Mouse (Mus musculus) midbrain, embryonic 11.5 days (tissue): ENCODE data around the gene Il1a. TPM values are rescaled to one million over a fixed set of nuclear protein-coding genes. Genes with fewer than 3 reads are reported as not detected.
A peak's percentile ranks its signal among the peaks of the same experiment; 100 is the strongest.

Source experiments
- ATAC-seq: fragments of 200-750 bp; cut with Nextera tagmentation; 2 replicates; pipeline ENCODE4 v1.8.0; 2017; ENCODE audit warnings: moderate TSS enrichment, moderate library complexity; ENCODE audit not compliant: low FRiP score
- DNase-seq: peaks from one replicate; pipeline ENCODE4 v3.0.0; 2015; ENCODE audit warnings: low spot score; ENCODE audit errors: missing footprints
- H3K27ac ChIP-seq: fragments of 300-500 bp; sonication (generic); 2 replicates; pipeline ENCODE4 v1.5.1; 2014; ENCODE audit warnings: low read depth, low read length
- H3K27me3 ChIP-seq: fragments of 300-500 bp; sonication (generic); 2 replicates; pipeline ENCODE4 v1.6.1; 2014; ENCODE audit warnings: mild to moderate bottlenecking, low read length, moderate library complexity, mixed read lengths; ENCODE audit not compliant: control insufficient read depth, insufficient read depth
- H3K36me3 ChIP-seq: fragments of 300-500 bp; sonication (generic); 2 replicates; pipeline ENCODE4 v1.6.1; 2014; ENCODE audit warnings: mild to moderate bottlenecking, low read length, moderate library complexity, mixed read lengths; ENCODE audit not compliant: control insufficient read depth, insufficient read depth
- H3K4me1 ChIP-seq: fragments of 300-500 bp; sonication (generic); 2 replicates; pipeline ENCODE4 v1.6.1; 2014; ENCODE audit warnings: low read length; ENCODE audit not compliant: control insufficient read depth, insufficient read depth
- H3K4me2 ChIP-seq: fragments of 300-500 bp; sonication (generic); 2 replicates; pipeline ENCODE4 v1.6.1; 2014; ENCODE audit warnings: mild to moderate bottlenecking, moderate library complexity
- H3K4me3 ChIP-seq: fragments of 300-500 bp; sonication (generic); 2 replicates; pipeline ENCODE4 v1.5.1; 2014; ENCODE audit warnings: low read depth, low read length
- H3K9ac ChIP-seq: fragments of 300-500 bp; sonication (generic); 2 replicates; pipeline ENCODE4 v1.6.1; 2014; ENCODE audit warnings: low read length
- H3K9me3 ChIP-seq: fragments of 300-500 bp; sonication (generic); 2 replicates; pipeline ENCODE4 v1.6.1; 2016; ENCODE audit warnings: low read length; ENCODE audit not compliant: control insufficient read depth
- WGBS: fragments of 180-500 bp; shearing (Covaris S2); extraction: QIAGEN DNeasy Blood & Tissue Kit; methylation state at CpG from one replicate; pipeline ENCODE4 v1.1.7; 2014; 5-methylcytosine and 5-hydroxymethylcytosine counted together
- polyA plus RNA-seq: library from polyadenylated mRNA; unstranded; fragments of >200 nt; fragmentation: Nextera tagmentation; extraction: Ambion mirVana; gene quantifications from 2 replicates; pipeline ENCODE4 v1.2.1, GENCODE M21; 2014

The Il1a gene
- polyA plus RNA-seq, 1 experiment from 2014 or later = not detected

GRCm38 (mm10) chr2:129315831-129316230, 6.1 kb upstream of the Il1a start:
- no peak overlapping the region for H3K4me3 ChIP-seq
- ATAC-seq (no peak), DNase-seq (no peak)
- H3K27ac ChIP-seq = no peak overlapping the region
- H3K9ac ChIP-seq = no peak overlapping the region
- H3K9me3 ChIP-seq = no peaks in the 10 kb centered on the region
- 83% methylated on average over 4 of the region's 4 CpGs for WGBS
- H3K4me2 ChIP-seq = no peak overlapping the region
- H3K27me3 ChIP-seq = no peaks in the 10 kb centered on the region
- no peaks in the 10 kb centered on the region for H3K36me3 ChIP-seq
- no peaks in the 10 kb centered on the region for H3K4me1 ChIP-seq

GRCm38 (mm10) chr2:129314880-129315279, 5.1 kb upstream of the Il1a start:
- Histone ChIP-seq H3K4me2 (no peak overlapping the region), H3K27me3 (no peaks in the 10 kb centered on the region)
- 82% methylated on average over 6 of the region's 6 CpGs for WGBS

DNA sequence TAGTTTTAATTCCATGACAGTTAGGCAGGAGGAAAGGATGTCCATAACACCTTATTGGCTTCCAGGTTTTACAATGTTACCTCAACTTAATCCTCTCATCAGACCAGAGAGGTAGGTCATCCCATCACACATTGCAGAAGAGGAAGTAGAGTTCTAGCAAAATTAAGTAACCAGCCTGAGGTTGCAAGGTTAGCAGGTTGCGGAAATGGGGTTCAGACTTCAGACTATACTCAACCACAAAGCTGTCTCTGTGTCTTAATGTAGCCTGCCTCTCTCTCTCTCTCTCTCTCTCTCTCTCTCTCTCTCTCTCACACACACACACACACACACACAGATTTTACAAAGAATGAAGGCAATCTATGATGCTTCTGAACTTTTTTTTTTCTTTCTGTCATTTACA, 4.2 kb upstream of the Il1a start:
- Histone ChIP-seq H3K36me3 (no peaks in the 10 kb centered on the region), H3K9ac (no peak overlapping the region), H3K27ac (no peak overlapping the region), H3K9me3 (no peaks in the 10 kb centered on the region), H3K4me3 (no peak overlapping the region), H3K27me3 (no peaks in the 10 kb centered on the region), H3K4me2 (no peak overlapping the region), H3K4me1 (no peaks in the 10 kb centered on the region)
- 85% methylated on average over 1 of the region's 1 CpGs for WGBS
- ATAC-seq (no peak), DNase-seq (no peak)

More at GRCm38 (mm10) chr2:129314880-129315279, 5.1 kb upstream of the Il1a start:
- DNase-seq = no peak
- Histone ChIP-seq H3K9ac (no peak overlapping the region), H3K4me1 (no peaks in the 10 kb centered on the region), H3K9me3 (no peaks in the 10 kb centered on the region), H3K27ac (no peak overlapping the region), H3K36me3 (no peaks in the 10 kb centered on the region), H3K4me3 (no peak overlapping the region)
- no peak for ATAC-seq

- DNase-seq (no peak), ATAC-seq (no peak)
- Histone ChIP-seq H3K9me3 (no peaks in the 10 kb centered on the region), H3K4me2 (no peak overlapping the region), H3K4me3 (no peak overlapping the region), H3K36me3 (no peaks in the 10 kb centered on the region), H3K9ac (no peak overlapping the region), H3K27me3 (no peaks in the 10 kb centered on the region), H3K4me1 (no peaks in the 10 kb centered on the region), H3K27ac (no peak overlapping the region)
- 77% methylated on average over 4 of the region's 4 CpGs for WGBS
Measured at GRCm38 (mm10) chr2:129306020-129306419, 3.8 kb downstream of the Il1a start.

GRCm38 (mm10) chr2:129297589-129297982, 12.2 kb downstream of the Il1a start:
- peak overlapping the region; percentile 68 for H3K4me2 ChIP-seq
- peak overlapping the region; percentile 65 for H3K9ac ChIP-seq
- ATAC-seq (peak; percentile 71), DNase-seq (peak; percentile 97)
- no peaks in the 10 kb centered on the region for H3K27me3 ChIP-seq
- H3K4me1 ChIP-seq = peaks cover 13% of the 10 kb centered on the region
- H3K27ac ChIP-seq = peak overlapping the region; percentile 84
- H3K36me3 ChIP-seq = peaks cover 2% of the 10 kb centered on the region; the same call in 1 of the 2 replicates
- H3K9me3 ChIP-seq = no peaks in the 10 kb centered on the region
- WGBS = 3% methylated on average over 10 of the region's 10 CpGs
- peak overlapping the region; percentile 61 for H3K4me3 ChIP-seq

DNA sequence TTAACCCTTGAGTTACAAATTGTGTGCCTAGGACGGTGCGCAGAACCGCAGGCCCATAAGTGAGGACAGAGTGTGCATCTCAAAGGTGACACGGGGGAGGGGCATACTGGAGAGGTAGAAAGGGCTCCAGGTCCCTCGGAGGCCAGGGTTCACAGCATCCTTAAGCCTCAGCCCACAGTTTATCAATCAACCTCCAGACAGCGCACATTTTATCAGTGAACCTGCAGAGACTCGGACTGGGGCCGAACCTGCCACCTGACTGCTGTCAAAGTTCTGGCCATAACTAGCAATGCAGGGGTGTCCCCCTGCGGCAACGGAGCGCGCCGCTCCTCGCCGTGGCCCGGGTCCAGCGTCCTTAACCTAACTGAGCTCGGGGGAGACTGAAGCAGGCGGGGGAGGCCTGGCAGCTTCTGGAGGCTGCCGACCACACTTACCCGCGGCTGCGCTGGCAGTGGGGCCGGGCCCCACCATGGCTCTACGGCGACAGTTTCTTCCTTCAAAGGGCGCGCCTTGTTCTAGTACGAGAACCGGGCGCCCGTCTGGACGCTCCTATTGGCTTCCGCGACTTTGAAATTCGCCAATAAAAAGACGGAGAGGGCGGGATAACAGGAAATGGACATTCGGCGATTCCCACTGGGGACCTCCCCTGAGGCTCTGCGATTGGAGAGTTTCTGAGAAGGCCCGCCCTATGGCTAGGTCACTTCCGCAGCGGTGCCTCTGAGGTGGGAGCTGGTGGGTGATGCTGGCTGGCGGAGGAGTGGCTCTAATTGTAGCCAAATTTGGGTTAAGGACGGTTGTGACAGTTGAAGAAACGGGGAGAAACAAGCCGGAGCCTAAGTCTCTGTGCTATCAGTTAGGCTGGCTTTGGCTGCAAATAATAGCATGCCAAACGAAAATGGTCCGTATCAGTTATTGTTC, 12.8 kb downstream of the Il1a start, which contains the start of gene Ckap2l:
Gene Ckap2l (minus strand): TSS at position 542 of the 918 bp plus-strand sequence.
- peak; percentile 100 for ATAC-seq
- Histone ChIP-seq H3K9ac (peak within 1 kb of the TSS; percentile 80), H3K36me3 (peaks cover 2% of the 10 kb centered on the region; the same call in 1 of the 2 replicates), H3K4me2 (peak within 1 kb of the TSS; percentile 68), H3K4me1 (peaks cover 13% of the 10 kb centered on the region), H3K27ac (peak within 1 kb of the TSS; percentile 84), H3K9me3 (no peaks in the 10 kb centered on the region), H3K27me3 (no peaks in the 10 kb centered on the region), H3K4me3 (peak within 1 kb of the TSS; percentile 61)
- WGBS = under 1% methylated on average over 50 of the region's 50 CpGs
- DNase-seq = peak; percentile 99

- WGBS = 67% methylated on average over 5 of the region's 5 CpGs
- no peak for DNase-seq
- H3K27ac ChIP-seq = no peak overlapping the region
Measured at GRCm38 (mm10) chr2:129296086-129296485, 13.7 kb downstream of the Il1a start.

DNA sequence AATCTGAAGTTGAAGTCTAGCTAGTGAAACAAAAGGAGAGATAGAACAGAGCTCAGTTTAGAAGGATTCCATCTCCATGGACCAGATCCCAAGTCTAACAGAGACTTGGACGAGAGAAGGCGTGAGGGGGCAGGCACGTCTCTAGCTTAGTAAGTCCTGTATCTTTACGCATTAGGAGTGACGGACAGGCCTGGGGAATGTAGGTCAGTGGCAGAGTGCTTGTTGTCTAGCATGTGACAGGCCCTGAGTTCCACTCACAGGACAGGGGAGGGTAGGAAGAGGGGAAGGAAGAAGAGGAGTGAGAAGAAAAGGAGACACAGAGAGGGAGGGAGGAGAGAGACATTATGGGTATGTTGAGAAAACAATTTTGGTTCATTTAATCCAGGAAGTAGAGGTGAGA, 14.7 kb downstream of the Il1a start:
- DNase-seq = no peak
- no peak for ATAC-seq
- WGBS = 90% methylated on average over 5 of the region's 5 CpGs
- Histone ChIP-seq H3K9ac (no peak overlapping the region), H3K9me3 (no peaks in the 10 kb centered on the region), H3K4me2 (no peak overlapping the region), H3K4me1 (peaks cover 13% of the 10 kb centered on the region), H3K27me3 (no peaks in the 10 kb centered on the region), H3K4me3 (no peak overlapping the region), H3K36me3 (peaks cover 2% of the 10 kb centered on the region), H3K27ac (no peak overlapping the region)

More at GRCm38 (mm10) chr2:129296086-129296485, 13.7 kb downstream of the Il1a start:
- H3K4me3 ChIP-seq = peak overlapping the region; percentile 61
- H3K9me3 ChIP-seq = no peaks in the 10 kb centered on the region
- H3K4me1 ChIP-seq = peaks cover 13% of the 10 kb centered on the region
- H3K36me3 ChIP-seq = peaks cover 2% of the 10 kb centered on the region; the same call in 1 of the 2 replicates
- peak overlapping the region; percentile 57 for H3K4me2 ChIP-seq
- ATAC-seq = no peak
- H3K9ac ChIP-seq = peak overlapping the region; percentile 80
- no peaks in the 10 kb centered on the region for H3K27me3 ChIP-seq

GRCm38 (mm10) chr2:129273823-129274222, 35.9 kb downstream of the Il1a start:
- DNase-seq (no peak), ATAC-seq (no peak)
- Histone ChIP-seq H3K36me3 (peaks cover 26% of the 10 kb centered on the region), H3K4me1 (no peaks in the 10 kb centered on the region), H3K4me2 (no peak overlapping the region), H3K27ac (no peak overlapping the region), H3K27me3 (no peaks in the 10 kb centered on the region), H3K9me3 (no peaks in the 10 kb centered on the region), H3K4me3 (no peak overlapping the region), H3K9ac (no peak overlapping the region)
- WGBS = over 99% methylated on average over 5 of the region's 5 CpGs
